Mouse (Mus musculus): ENCODE measurements at regions not wholly inside any gene's neighbourhood (a gene's known extent, or its start where the extent isn't known, plus 50 kb on each side); places are given as distances from the start of the nearest gene placed in this dataset.

GRCm38 (mm10) chr8:30494851-30495355 is 2933.6 kb upstream of the 5930422O12Rik start:
- no peak for DNase-seq

GRCm38 (mm10) chr8:30502164-30502563 is 2926.3 kb upstream of the 5930422O12Rik start:
- peak; percentile 5 for DNase-seq

- no peak for DNase-seq
Measured at GRCm38 (mm10) chr8:30511358-30511757, 2917.2 kb upstream of the 5930422O12Rik start.

DNA sequence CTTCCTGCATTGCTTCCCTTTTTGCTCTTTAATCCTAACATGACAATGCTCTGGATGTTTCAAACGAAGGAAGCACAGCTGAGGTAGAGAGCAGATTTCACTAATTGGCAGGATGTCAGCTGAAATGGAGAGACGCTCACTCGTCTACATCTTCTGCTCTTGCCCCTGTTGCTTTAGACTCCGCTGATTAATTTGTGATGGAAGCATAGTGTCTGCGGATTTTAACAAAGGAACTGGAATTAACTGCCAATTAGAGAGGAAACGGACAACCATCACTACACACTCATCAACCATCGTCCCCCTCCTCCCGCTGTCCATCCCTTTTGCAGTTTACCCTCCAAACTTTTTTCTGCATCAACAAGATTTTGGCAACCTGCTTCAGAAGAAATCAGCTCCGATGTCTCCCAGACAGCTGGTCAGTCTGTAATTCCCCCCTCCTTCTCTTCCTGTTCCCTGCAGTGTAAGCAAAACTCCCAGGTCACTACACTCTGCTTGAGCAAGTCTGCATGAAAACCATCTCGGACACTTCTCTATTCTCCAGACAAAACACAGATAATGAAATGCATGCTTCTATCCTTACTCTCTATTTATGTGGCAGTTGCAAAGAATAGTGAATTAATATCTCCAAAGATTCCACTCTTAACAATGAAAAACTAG is 2905.6 kb upstream of the 5930422O12Rik start:
- no peak for DNase-seq

- DNase-seq, result no peak
Measured at GRCm38 (mm10) chr8:30532862-30533500, 2895.5 kb upstream of the 5930422O12Rik start.

DNA sequence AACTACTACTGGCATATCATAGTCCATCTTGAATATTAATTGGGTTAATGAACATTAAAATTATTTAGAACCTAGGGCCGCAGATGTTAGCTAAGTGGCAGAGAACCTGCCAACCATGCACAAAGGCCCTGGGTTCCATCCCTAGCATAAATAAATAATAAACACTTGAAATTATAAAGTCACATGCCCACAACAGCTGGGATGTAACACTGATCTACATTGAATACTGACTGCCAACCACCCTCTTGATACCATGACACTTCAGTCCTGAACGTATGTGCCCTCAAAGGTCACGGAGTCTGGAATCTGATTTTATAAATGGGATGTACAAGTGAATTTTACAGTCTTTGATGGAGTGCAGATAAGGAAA is 2895.0 kb upstream of the 5930422O12Rik start:
- DNase-seq, result no peak

GRCm38 (mm10) chr8:30535450-30535849 is 2893.1 kb upstream of the 5930422O12Rik start:
- DNase-seq, result no peak

DNA sequence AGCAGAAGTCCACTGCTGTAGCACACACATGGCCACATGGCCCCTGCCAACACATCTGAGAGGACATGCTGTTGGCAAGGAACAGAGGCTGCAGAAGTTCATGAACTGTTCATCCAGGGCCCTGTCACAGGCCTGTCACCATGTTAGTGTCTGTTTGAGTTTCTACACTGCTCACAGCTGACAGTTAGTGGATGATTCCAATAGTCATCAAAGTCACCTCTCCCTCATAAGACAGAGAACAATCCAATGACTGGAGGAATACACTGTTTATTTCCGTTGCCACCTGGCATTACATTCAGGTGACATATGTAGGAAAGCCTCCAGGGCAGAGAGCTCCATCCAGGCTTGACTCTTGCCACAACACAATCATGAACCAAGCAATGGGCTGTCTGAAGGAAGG is 2886.3 kb upstream of the 5930422O12Rik start:
- DNase-seq, result no peak

DNA sequence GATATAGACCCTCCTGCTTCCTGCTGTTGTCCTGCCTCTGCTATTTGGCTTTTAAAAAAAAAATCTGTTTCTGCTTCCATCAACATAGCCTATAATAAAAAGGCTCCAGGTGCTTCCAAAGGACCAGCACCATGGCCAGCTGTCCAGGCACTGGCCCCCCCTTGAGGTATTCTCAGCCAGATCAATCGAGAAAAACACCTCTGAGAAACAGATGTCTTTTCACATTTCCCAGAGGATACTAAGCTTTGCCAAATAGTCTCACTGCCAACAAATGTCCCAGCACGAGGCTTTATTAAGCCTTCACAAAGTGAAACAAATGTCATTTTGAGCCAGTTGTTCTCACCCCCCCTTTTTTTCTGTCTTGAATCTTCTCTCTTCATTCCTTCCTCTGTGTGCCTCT is 2880.7 kb upstream of the 5930422O12Rik start:
- peak; percentile 8 for DNase-seq

- DNase-seq, result no peak
Measured at GRCm38 (mm10) chr8:30551051-30551450, 2877.5 kb upstream of the 5930422O12Rik start.

- DNase-seq, result no peak
Measured at GRCm38 (mm10) chr8:30557429-30557828, 2871.1 kb upstream of the 5930422O12Rik start.

DNA sequence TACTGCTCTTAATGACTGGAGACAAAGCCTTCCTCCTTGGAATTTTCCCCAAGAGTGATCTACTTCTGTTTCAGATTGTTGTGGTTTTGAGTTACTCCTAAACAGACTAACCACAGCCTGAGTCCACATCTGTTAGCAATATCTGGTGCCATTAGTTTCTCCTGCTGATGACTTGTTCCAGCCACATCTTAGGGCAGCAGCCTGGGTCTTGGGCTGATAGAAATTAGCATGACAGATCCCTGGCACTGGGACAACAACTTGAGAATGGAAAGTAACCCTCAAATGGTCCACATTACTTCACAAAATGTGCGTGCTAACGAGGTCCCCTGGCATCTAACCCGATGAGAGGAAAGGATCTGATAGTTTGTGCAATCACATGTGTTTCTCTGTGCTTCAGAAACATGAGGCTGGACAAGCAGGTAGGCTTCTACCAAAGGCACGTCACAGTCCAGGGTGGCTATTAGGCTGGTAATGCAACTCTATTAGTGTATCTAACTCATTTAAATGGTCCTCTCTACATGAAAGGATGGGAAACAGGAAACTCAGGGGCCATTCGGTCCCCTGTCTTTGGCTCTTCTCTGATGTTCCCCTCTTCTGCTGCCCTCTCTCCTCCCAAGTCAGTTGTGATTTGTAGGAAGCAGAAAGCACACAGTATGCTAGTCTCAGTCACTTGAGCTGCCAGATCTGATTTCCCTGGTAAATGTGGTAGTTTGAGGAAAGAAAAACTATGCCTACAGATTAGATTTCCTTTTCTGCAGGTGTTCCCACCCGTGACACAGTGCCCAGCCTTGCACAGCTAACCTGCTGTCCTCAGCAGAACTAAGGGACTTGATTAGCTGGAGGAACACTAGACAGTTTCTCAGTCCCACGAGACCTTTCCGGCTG is 2866.9 kb upstream of the 5930422O12Rik start:
- no peak for DNase-seq

GRCm38 (mm10) chr8:30569799-30570198 is 2858.7 kb upstream of the 5930422O12Rik start:
- DNase-seq, result no peak

- no peak for DNase-seq
Measured at GRCm38 (mm10) chr8:30570547-30570946, 2858.0 kb upstream of the 5930422O12Rik start.

- no peak for DNase-seq
Measured at GRCm38 (mm10) chr8:30587508-30587907, 2841.0 kb upstream of the 5930422O12Rik start.

DNA sequence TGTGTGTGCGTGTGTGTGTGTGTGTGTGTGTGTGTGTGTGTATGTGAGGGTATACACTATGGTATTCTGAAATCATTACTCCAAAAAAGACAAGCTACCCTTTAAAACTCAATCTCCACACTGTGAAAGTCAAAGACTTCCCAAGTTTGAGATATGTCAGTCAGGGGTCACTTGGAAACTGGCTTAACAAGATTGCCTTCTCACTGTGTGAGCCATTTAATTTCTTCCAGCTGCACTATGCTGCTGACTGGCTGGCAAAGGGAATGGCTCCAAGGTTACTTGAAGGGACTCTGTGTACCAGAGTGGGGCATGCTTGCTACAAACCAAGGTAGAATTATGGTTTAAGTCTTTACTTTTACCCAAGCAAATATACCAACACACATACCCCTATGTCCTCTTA is 2826.1 kb upstream of the 5930422O12Rik start:
- no peak for DNase-seq

- DNase-seq, result no peak
Measured at GRCm38 (mm10) chr8:30630332-30630731, 2798.2 kb upstream of the 5930422O12Rik start.

- DNase-seq, result no peak
Measured at GRCm38 (mm10) chr8:30636791-30637190, 2791.7 kb upstream of the 5930422O12Rik start.

GRCm38 (mm10) chr8:30642866-30643690 is 2785.4 kb upstream of the 5930422O12Rik start:
- no peak for DNase-seq

GRCm38 (mm10) chr8:30648497-30648896 is 2780.0 kb upstream of the 5930422O12Rik start:
- no peak for DNase-seq

DNA sequence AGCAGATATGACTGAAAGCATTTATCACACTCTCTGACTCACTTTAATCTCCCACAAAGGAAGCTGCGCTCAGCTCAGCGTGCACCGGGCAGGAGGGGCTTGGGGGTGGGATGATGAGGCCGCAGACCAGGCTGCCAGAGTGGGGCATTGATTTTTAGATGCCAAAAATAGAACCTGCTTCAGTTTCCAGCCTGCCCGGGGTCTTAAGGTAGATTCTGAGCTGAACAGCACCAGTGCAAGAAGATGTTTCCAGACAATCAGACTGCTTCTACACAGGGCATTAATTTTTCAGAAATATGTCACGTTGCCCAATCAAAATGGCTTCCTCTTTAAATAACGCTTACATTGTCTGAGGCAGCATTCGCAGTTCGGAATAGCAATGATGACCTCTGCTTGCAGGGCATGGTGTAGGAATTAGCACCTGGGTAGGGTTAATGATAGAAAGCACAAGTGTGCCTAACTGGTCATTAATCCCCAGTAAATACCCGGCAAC is 2772.7 kb upstream of the 5930422O12Rik start:
- DNase-seq, result peak; percentile 42

GRCm38 (mm10) chr8:30661261-30661660 is 2767.2 kb upstream of the 5930422O12Rik start:
- DNase-seq, result no peak

Measured in adrenal gland, postnatal 10 days (tissue).